Mouse (Mus musculus): ENCODE data around the gene Cfap299.

Gene Cfap299

DNA sequence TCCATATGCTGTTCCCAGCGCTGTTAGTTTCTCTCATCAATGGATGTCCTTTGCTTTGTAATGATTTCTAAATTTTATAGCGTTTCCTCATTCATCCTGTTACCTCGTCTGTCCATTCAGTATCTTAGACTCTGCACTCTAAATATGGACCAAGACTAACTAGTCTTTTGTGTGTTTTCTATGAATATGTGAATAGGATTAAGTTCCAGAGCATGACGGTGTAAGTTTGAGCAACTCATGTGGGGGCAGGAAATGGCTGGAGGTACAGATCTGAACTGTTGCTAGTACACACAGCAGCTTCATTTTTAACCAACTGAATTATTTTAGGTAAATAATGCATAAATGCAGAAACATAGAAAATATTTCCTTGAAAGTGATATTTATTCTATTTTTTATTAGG, 51.3 kb downstream of the Cfap299 start:
- no peak for DNase-seq

- no peak for DNase-seq
Measured at GRCm38 (mm10) chr5:98387054-98387453, 58.0 kb downstream of the Cfap299 start.

- DNase-seq: no peak
Measured at GRCm38 (mm10) chr5:98402165-98402564, 73.1 kb downstream of the Cfap299 start.

DNA sequence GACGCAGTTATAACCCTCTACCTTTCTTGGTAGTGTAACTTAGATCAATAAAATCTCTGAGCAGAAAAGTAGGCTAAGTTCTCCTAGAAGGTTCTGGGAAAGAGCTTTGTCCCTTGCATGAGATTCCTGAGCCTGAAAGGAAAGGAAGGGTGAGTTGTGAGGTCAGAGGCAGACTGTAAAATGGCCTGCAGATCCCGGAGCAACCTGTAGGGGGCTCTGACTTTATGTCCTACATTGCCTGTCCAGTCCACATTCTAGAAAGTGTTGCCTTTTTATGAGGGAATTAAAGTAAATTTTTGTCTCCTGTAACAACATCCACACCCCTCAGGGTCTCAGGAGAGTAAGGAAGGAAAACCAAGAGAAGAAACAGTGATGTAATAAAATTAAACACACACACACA, 81.0 kb downstream of the Cfap299 start:
- DNase-seq: peak; percentile 49

- no peak for DNase-seq
Measured at GRCm38 (mm10) chr5:98416385-98417145, 87.5 kb downstream of the Cfap299 start.

DNA sequence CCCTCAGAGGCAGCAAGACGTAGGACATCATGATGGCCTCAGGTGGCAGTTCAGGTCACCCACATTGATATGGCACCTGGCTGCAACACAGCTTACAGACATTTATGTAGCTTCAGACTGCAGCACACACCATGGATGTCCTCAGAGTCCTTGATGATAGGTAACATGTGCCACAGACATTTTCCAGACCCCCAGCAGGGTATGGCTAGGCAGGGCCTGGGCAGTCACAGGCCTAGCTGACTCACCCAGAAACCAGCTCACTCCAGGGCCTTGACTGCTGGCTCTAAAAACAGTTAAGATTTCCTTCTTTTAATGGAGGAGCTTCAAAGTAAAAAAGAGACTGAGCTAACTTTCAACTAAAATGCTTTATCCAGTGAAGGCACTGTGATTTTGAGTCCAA, 95.9 kb downstream of the Cfap299 start:
- no peak for DNase-seq

DNA sequence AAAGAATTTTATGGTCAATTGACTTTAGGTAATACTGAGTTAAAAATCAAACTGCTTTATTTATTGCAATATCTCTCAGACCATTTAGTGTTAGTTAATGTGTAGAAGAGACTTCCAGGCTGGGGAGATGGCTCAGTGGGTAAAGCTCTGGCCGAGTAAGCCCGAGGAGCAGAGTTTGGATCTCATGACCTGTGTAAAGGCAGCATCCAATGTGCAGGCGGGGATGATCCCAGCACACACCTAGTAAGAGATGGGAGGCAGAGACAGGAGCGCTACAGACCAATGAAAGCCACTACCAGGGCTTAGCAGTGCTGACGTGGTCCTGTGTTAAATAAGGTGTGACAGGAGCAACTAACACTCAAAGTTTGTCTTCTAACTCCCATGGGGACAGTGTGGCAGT, 97.0 kb downstream of the Cfap299 start:
- DNase-seq: no peak

DNA sequence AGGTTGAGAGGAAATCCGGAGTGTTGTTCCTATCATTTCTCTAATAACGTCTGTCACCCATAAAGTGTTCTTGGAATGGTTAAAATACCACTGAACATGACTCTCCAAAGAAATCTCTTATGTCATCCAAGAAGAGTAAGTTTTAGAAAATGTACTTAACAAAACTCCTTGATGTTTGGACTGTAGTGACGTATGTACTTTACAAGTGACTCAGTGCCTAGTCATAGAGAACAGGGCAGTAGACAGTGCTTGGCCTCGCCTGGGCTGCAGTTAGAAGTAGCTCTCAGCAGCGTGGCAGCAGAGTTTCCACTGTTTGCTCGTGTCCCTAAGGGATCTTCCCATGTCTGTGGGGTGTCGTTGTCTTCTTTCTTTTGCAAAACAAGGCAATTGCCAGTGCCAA, 101.0 kb downstream of the Cfap299 start:
- no peak for DNase-seq

DNA sequence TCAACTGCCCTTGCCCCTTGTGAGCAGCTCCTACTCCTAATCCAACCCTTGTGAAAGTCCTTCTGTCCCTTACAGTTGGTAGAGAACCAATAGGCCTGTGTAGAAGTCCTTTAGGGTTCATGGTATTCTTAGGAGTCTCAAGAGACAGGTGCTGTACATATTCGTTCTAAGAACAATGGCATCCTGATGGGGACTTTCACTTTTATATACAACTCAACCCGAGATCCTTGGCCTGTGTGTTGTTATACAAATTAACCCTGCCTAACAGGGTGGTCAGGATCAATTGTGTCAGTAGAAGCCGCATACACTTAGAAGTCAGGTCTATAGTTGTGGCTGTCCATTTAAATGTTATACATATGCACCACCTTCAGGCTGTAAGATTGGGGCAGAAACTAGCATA, 109.6 kb downstream of the Cfap299 start:
- no peak for DNase-seq

GRCm38 (mm10) chr5:98446771-98447462, 117.8 kb downstream of the Cfap299 start:
- DNase-seq: no peak

DNA sequence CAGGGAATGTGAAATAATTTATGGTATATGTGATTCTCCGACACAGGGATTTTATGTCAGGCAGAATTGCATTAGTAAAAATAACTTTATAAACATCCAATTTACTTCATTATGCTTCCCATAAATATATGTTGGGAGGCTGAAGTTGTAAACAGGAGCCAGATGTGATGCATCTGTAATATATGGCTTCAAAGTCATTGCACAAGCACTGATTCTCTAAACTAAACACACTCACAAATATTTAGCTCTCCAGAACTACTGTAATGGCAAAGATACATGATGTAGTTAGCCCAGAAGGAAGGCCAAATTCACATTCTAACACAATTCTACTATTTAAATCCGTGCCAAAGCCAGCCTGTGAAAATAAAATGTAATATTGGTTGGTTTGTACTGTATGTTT, 120.8 kb downstream of the Cfap299 start:
- DNase-seq: no peak

- DNase-seq: no peak
Measured at GRCm38 (mm10) chr5:98466882-98467535, 137.9 kb downstream of the Cfap299 start.

GRCm38 (mm10) chr5:98470052-98470451, 140.9 kb downstream of the Cfap299 start:
- no peak for DNase-seq

- DNase-seq: no peak
Measured at GRCm38 (mm10) chr5:98476539-98476938, 147.4 kb downstream of the Cfap299 start.

GRCm38 (mm10) chr5:98477261-98477660, 148.2 kb downstream of the Cfap299 start:
- DNase-seq: no peak

DNA sequence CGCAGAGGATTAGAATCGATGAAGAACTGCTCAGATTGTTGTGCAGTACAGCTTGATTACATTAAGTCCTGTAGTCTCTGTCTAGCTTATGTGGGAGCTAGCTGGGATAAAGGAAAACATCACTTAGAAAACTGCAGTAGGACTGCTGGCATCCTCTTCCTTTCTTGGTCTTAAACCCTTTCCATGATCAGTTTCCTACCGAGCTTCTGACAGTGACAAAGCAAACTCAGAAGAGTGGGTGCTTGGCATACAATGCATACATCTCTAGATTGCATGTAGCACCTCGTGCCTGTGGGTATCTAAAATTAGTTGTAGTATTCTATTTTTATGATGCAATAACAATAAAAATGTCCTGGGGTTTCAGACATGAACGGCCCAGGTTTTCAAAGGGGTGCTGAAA, 154.4 kb downstream of the Cfap299 start:
- no peak for DNase-seq

- DNase-seq: no peak
Measured at GRCm38 (mm10) chr5:98485189-98485588, 156.1 kb downstream of the Cfap299 start.

DNA sequence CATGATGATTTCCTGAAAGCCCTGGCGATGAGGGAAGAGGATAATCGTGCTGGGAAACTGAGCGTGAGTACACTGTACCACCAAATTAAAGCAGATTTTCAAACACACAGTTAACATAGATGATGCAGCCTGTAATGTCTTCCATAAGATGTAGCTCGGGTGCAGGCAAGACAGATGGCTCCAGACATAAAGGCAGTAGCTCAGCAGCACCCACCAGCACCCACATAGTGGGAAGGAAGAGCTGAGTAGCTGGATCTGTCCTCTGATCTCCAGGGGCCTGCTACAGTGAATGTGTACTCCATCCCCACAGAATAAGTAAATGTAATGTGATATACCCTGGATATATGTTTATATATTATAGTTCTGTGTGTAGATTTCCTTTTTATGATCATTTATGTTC, 169.2 kb downstream of the Cfap299 start:
- no peak for DNase-seq

GRCm38 (mm10) chr5:98516214-98516613, 187.1 kb downstream of the Cfap299 start:
- DNase-seq: peak; percentile 14

- no peak for DNase-seq
Measured at GRCm38 (mm10) chr5:98520118-98520517, 191.0 kb downstream of the Cfap299 start.

DNA sequence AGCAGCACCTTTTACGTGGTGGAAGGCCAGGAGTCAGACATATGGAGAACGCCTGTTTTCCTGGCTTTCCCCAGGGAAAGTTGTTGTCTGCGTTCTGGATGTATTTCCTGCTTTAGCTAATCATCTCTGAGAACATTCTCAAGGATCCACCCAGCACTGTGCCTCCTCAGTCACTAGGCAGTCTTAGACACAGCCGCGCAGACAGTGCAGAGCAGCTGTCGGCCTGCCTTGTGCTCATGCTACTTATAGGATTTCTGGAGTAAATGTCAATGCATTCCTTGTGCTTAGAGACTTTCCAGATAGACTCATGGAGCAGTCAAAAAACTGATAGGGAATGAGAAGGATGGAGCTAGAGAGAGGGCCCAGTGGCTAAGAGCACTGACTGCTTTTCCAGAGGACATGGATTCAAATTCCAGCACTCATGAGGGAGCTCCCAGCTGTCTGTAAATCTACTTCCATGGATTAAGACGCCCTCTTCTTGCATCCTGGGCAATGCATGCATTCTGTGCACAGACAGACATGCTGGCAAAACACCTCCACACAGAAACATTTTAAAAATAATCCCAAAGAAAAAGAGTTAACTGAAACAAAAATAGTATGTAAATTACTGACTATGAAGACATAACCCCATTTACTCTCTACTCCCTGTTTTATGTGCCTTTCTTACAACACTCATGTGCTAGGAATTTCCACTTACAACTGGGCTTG, 193.3 kb downstream of the Cfap299 start:
- no peak for DNase-seq

GRCm38 (mm10) chr5:98523050-98523449, 193.9 kb downstream of the Cfap299 start:
- DNase-seq: no peak

- no peak for DNase-seq
Measured at GRCm38 (mm10) chr5:98523783-98524182, 194.7 kb downstream of the Cfap299 start.
